Mouse (Mus musculus) left cerebral cortex, adult 2 months (tissue): ENCODE data around the gene Pou4f2. TPM values are rescaled to one million over a fixed set of nuclear protein-coding genes. Genes with fewer than 3 reads are reported as not detected.

Experiments
- DNase-seq, 2 experiments: peaks; one replicate each; pipeline ENCODE4 v3.0.0; 2021 to 2022; ENCODE audit warnings: low spot score in 2 of 2, mixed read lengths in 1 of 2; ENCODE audit errors: extremely low spot score in 1 of 2
- H3K27ac ChIP-seq: fragments of 200-600 bp; 2 replicates; pipeline ENCODE4 v1.8.1; 2022
- H3K4me3 ChIP-seq: fragments of 200-600 bp; 2 replicates; pipeline ENCODE4 v1.8.1; 2022
- CTCF ChIP-seq: fragments of 200-600 bp; IDR thresholded peaks from 2 replicates; pipeline ENCODE4 v1.8.1; 2022; ENCODE audit warnings: antibody characterized with exemption, mild to moderate bottlenecking, moderate library complexity
- intact Hi-C: fragments of 180-260 bp; cut with DNase I; formaldehyde crosslinking; loops from one replicate; pipeline ENCODE4 v1.15.1; 2025
- total RNA-seq, 2 experiments: library from RNA; stranded (reverse); gene quantifications; 2 replicates each; pipeline ENCODE4 v1.2.3; 2021

Gene Pou4f2
- total RNA-seq, 2 experiments from 2014 or later = not detected

GRCm38 (mm10) chr8:78434340-78434739 lies 2.1 kb downstream of the Pou4f2 start:
- no peak for TF ChIP-seq CTCF
- Histone ChIP-seq H3K27ac (no peak overlapping the region), H3K4me3 (no peak overlapping the region)
- DNase-seq = no peak
- intact Hi-C loops = no loop called here

GRCm38 (mm10) chr8:78433318-78433717 lies 3.1 kb downstream of the Pou4f2 start:
- Histone ChIP-seq H3K4me3 (no peak overlapping the region), H3K27ac (no peak overlapping the region)
- no peak for TF ChIP-seq CTCF
- intact Hi-C loops = no loop called here
- DNase-seq = no peak

- no peak overlapping the region for H3K4me3 ChIP-seq
- TF ChIP-seq CTCF = no peak
- H3K27ac ChIP-seq = no peak overlapping the region
- intact Hi-C loops = no loop called here
- no peak for DNase-seq
These were observed 4.0 kb downstream of the Pou4f2 start for GRCm38 (mm10) chr8:78432451-78432850.

GRCm38 (mm10) chr8:78431356-78431755 lies 5.1 kb downstream of the Pou4f2 start:
- Histone ChIP-seq H3K27ac (no peak overlapping the region), H3K4me3 (no peak overlapping the region)
- TF ChIP-seq CTCF = no peak
- no peak for DNase-seq
- intact Hi-C loops = no loop called here

GRCm38 (mm10) chr8:78428148-78428547 lies 8.3 kb downstream of the Pou4f2 start:
- intact Hi-C loops = no loop called here
- H3K4me3 ChIP-seq = no peak overlapping the region
- no peak overlapping the region for H3K27ac ChIP-seq
- DNase-seq = no peak
- no peak for TF ChIP-seq CTCF

DNA sequence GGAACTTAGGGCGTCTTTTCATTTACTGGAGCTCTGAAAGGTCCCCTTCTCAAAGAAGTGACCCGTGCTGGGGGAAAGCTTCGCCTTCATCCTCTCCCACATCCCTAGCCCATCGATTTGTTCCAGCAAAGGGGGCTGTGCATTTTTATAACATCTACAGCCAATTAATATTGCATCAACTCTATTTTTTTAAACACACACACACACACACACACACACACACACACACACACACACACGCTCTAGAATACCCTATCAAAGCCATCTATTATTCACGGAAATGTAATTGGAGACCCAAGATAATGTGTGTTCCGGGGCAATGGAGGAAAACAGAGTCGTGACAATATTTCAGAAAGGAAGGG lies 8.7 kb downstream of the Pou4f2 start:
- H3K4me3 ChIP-seq = no peak overlapping the region
- intact Hi-C loops = no loop called here
- no peak for DNase-seq
- no peak for TF ChIP-seq CTCF
- no peak overlapping the region for H3K27ac ChIP-seq

DNA sequence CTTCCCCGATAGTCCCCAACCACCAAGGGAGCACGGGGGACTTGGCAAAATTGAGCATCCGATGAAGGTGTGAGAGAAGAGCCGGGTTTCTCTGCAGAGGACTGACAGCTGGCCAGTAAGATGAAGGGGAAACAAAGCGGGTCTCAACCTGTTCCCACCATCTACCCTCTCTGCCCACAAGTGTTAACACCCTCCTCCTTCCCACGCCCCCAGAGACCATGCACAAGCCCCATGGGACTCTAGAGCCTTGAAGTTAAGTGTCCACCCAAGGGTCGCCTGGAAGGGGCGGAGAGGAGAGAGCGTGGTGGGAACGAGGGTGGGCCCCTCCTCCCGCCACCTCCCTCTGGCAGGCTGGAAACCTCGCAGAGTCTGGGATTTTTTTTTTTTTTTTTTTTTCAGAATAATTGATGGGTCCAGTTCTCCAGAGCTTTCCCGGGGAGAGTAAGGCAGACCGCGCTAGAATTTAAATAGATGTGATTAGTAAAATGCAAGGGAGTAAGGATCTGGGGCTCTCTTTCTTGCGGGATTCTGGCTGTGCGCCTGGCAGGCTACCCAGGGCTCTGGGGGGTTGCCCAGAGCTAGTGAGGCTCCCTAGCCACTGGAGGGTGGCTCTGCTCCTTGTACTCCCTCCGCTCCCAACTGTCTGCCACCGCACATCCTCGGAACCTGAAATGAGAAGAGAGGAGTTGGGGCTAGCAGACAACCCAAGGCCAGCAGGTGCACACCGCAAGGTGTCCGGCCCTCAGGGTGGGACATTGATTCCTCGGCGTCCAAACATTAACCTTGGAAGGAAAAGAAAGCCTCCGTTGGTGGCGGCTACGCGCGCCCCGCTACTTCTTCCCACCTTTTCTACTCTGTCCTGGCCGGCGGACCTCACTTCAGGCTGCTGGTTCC lies 9.3 kb downstream of the Pou4f2 start:
- DNase-seq = no peak
- Histone ChIP-seq H3K4me3 (no peak overlapping the region), H3K27ac (no peak overlapping the region)
- intact Hi-C loops = no loop called here
- no peak for TF ChIP-seq CTCF

- Histone ChIP-seq H3K27ac (no peak overlapping the region), H3K4me3 (no peak overlapping the region)
- intact Hi-C loops = no loop called here
- TF ChIP-seq CTCF = no peak
- no peak for DNase-seq
These were observed 10.0 kb downstream of the Pou4f2 start for GRCm38 (mm10) chr8:78426455-78426854.

DNA sequence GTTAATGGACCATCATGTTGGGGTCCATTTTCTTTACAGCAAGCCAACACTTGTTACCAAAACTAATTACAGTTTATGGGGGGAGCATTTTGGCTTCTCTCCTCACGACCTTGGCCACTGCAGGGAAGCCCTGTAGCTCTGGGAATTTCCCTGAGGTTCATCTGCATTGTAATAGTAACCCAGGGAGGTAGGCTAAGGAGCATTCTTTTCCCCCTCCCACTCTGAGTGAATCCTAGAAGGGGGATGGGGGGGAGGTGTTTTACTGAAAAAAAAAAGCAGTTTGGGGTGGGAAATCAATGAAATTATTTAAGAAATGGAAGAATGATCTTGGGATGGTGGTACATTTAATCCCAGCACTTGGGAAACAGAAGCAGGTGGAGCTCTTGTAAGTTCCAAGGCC lies 12.5 kb downstream of the Pou4f2 start:
- no peak for DNase-seq
- intact Hi-C loops = loop anchor here (2.0 kb wide), 1 partner anchor 13 kb away; the partner anchor contains the start of gene Pou4f2
- no peak for TF ChIP-seq CTCF
- Histone ChIP-seq H3K27ac (no peak overlapping the region), H3K4me3 (no peak overlapping the region)

DNA sequence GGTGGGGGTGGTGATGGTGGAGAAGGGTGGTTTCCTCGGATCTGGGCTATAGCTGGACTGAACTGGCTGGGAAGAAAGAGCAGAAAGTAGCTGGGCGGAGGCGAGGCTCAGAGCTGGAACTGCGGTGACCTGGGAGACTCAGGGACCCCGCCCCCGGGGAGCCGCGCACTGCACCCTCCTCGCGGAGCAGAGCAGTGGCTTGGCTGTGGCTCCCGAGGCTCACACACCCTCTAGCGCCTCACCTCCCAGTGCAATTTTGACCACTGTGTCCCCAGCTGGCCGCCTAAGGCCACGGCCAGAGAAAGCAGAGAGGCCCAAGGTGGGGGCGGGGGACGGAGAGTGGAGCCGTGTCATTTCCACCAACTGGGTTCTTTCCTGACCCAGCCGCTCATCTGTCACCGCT lies 16.3 kb downstream of the Pou4f2 start:
- Histone ChIP-seq H3K27ac (no peak overlapping the region), H3K4me3 (no peak overlapping the region)
- intact Hi-C loops = no loop called here
- no peak for DNase-seq
- no peak for TF ChIP-seq CTCF

DNA sequence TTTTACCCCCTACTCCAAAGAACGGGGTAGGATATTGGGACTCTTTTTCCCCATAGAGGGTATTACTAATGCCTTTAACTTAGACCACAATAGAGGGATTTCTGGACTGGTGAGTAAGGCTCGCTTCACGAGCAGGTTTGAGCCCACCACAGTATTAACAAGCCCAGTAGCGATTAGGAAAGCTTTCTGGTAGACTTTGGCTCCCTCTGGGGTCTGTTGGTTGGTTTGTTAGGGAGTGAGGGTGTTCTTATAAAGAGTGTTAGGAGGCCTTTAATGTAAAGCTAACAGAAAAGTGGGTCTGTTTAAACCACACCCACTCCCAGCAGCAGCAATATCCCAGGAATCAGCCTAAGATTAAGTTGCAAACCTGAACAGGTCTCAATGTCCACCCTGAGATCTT lies 17.2 kb downstream of the Pou4f2 start:
- intact Hi-C loops = loop anchor here (5.0 kb wide), 1 partner anchor 182 kb away; no protein-coding TSS in a partner anchor
- TF ChIP-seq CTCF = no peak; the same call in none of the 2 replicates
- no peak overlapping the region for H3K27ac ChIP-seq

DNA sequence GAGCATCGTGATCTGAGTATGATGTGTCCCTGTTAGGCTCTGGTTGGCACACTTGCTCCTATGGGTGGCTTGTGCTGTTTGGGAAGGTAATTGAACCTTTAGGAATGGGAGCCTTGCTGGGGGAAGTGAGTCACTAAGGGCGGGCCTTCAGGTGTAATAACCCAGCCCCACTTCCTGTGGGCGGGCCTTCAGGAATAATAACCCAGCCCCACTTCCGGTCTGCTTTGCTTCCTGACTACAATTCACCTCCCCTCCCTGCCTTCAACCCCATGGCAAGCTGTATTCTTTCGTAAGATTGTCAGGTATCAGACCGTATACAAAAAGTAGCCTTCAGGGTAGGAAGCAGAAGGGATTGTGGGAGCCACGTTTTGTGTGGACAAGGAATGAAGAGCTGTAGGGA lies 45.7 kb downstream of the Pou4f2 start:
- no peak overlapping the region for H3K4me3 ChIP-seq
- intact Hi-C loops = no loop called here
- no peak for DNase-seq
- TF ChIP-seq CTCF = no peak
- no peak overlapping the region for H3K27ac ChIP-seq

More for the DNA sequence above, 17.2 kb downstream of the Pou4f2 start:
- DNase-seq = no peak
- no peak overlapping the region for H3K4me3 ChIP-seq

Other genes with a start within 250 kb of the Pou4f2 start
- gene Ttc29, start 223.3 kb downstream of the Pou4f2 start, total RNA-seq = under 1 TPM in 1 of 2 experiments, not detected in 1; 0.14 TPM
- gene Rbmxl1, start 72.3 kb upstream of the Pou4f2 start, total RNA-seq = 10 to 100 TPM; 52.4 to 54.2 TPM
- 1 to 10 TPM; 6.5 to 7.3 TPM for gene Slc10a7, start 72.7 kb upstream of the Pou4f2 start, total RNA-seq